Mouse (Mus musculus): ENCODE results near the gene Foxr1. TPM values are rescaled to one million over a fixed set of nuclear protein-coding genes. Genes with fewer than 3 reads are reported as not detected.
A peak's percentile ranks its signal among the peaks of the same experiment; 100 is the strongest.

Foxr1 gene
- polyA plus RNA-seq, 1 experiment from 2014 or later, result not detected

DNA sequence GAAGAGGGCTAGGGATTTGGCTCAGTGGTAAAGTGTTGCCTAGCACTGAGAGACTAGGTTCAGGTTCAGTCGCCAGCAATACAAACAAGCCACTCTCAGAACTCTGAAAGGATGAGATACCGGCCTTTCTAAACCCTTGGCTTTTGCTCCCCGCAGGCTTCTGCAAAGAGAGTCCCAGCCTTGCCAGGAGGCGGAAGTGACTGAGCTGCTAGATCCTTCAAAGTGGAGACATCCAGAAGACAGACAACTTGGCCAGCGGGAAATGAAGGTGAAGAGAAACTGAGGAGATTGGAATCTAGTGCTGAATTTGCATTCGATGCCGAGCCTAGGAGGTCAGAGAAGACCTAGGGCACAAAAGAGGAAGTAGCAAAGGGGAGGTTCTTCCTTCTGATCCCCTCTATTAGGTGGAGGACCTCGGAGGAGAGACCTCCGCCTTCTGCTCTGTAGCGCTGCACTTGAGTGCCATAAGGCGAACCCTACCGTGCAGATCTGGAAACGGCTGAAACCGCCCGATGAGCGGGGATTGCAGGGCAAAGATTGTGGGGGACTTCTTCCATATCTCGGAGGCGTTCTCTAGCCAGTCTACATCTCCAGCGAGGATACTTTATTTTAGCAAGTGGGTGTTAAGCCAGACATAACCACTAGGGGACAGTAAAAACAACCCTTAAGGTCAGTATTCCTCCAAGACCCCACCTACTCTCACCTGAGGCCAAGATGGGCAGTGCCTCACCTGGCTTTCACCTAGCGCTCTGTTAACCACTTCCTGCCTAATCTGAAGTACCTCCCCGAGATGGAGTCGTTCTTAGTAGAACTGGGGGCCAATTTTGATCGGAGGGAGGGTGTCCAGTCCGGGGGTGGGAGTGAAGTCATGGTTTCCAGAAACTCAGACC, 36.6 kb upstream of the Foxr1 start:
- no peaks in the 10 kb centered on the region for H3K36me3 ChIP-seq (ENCODE audit: insufficient read depth, low read length)
- TF ChIP-seq CTCF (IDR thresholded peaks at IDR 0.05; ENCODE audit: low read depth), result peak; percentile 94
- peak overlapping the region; percentile 98 for H3K4me2 ChIP-seq (ENCODE audit: low read length)
- no peaks in the 10 kb centered on the region for H3K9me3 ChIP-seq (replicated peaks; ENCODE audit: low read length)
- peak overlapping the region; percentile 75 for H3K9ac ChIP-seq (ENCODE audit: low read depth, low read length)
- WGBS, result 6% methylated on average over 24 of the region's 24 CpGs
- H3K4me3 ChIP-seq (replicated peaks; ENCODE audit: low read depth, low read length), result peak overlapping the region; percentile 80
- ATAC-seq (replicated peaks; ENCODE audit: low FRiP score, low read depth) (peak; percentile 8; the same call in 1 of the 2 replicates), DNase-seq (ENCODE audit: low spot score) (peak; percentile 90)
- no peaks in the 10 kb centered on the region for H3K27me3 ChIP-seq (ENCODE audit: insufficient read depth, low read length)
- H3K27ac ChIP-seq, result peak overlapping the region; percentile 97
- peaks cover 5% of the 10 kb centered on the region; the same call in 1 of the 2 replicates for H3K4me1 ChIP-seq (replicated peaks; ENCODE audit: insufficient read depth, low read length)

DNA sequence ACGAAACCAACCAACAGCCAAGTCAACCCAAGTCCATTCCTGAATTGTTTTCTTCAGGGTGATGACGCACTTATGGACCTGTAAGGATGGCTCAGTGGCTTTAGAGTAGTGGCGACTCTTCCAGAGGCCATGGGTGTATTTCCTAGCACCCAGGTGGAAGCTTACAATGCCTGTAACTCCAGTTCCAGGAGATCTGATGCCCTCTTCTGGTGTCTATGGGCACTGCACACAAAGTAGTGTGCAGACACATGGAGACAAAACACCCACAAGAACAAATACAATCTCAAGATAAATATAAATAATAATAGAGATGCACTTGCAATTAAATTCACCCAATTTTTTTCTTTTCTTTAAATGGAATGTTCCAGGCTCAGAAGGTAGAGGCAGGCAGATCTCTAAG, 35.0 kb upstream of the Foxr1 start:
- no peak for ATAC-seq (replicated peaks; ENCODE audit: low FRiP score, low read depth)
- no peaks in the 10 kb centered on the region for H3K9me3 ChIP-seq (replicated peaks; ENCODE audit: low read length)
- H3K4me2 ChIP-seq (ENCODE audit: low read length), result no peak overlapping the region
- H3K27me3 ChIP-seq (ENCODE audit: insufficient read depth, low read length), result no peaks in the 10 kb centered on the region
- H3K27ac ChIP-seq, result no peak overlapping the region
- no peak for DNase-seq (ENCODE audit: low spot score)
- no peak overlapping the region for H3K9ac ChIP-seq (ENCODE audit: low read depth, low read length)
- WGBS, result 93% methylated on average over 3 of the region's 3 CpGs
- peaks cover 5% of the 10 kb centered on the region; the same call in 1 of the 2 replicates for H3K4me1 ChIP-seq (replicated peaks; ENCODE audit: insufficient read depth, low read length)
- TF ChIP-seq CTCF (IDR thresholded peaks at IDR 0.05; ENCODE audit: low read depth), result peak; percentile 45
- H3K4me3 ChIP-seq (replicated peaks; ENCODE audit: low read depth, low read length), result no peak overlapping the region
- no peaks in the 10 kb centered on the region for H3K36me3 ChIP-seq (ENCODE audit: insufficient read depth, low read length)

DNA sequence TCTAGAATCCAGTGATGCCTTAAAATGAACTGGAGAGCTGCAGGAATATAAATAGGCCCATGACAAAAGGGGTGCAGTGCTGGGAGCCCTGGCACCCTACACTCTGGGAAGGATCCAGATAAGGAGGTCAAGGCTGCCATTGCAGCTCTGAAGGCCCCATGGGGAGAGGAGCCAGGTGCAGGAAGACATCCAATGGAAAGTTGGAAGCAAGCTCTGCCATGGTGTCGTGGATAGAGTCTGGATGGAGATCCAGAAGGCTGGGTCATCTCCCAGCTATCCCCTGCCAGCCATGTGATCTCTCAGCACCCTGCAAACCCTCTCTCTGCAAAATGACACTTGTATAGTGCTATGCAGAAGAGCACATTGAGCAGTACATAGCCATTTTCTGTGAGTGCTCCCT, 33.4 kb upstream of the Foxr1 start:
- Histone ChIP-seq H3K27me3 (ENCODE audit: insufficient read depth, low read length) (no peaks in the 10 kb centered on the region), H3K4me3 (replicated peaks; ENCODE audit: low read depth, low read length) (no peak overlapping the region), H3K9ac (ENCODE audit: low read depth, low read length) (no peak overlapping the region), H3K9me3 (replicated peaks; ENCODE audit: low read length) (no peaks in the 10 kb centered on the region), H3K4me2 (ENCODE audit: low read length) (no peak overlapping the region), H3K36me3 (ENCODE audit: insufficient read depth, low read length) (no peaks in the 10 kb centered on the region), H3K27ac (no peak overlapping the region), H3K4me1 (replicated peaks; ENCODE audit: insufficient read depth, low read length) (peaks cover 5% of the 10 kb centered on the region; the same call in 1 of the 2 replicates)
- no peak for DNase-seq (ENCODE audit: low spot score)
- no peak for TF ChIP-seq CTCF (IDR thresholded peaks at IDR 0.05; ENCODE audit: low read depth)
- WGBS, result 50% methylated on average over 1 of the region's 1 CpGs
- ATAC-seq (replicated peaks; ENCODE audit: low FRiP score, low read depth), result no peak

DNA sequence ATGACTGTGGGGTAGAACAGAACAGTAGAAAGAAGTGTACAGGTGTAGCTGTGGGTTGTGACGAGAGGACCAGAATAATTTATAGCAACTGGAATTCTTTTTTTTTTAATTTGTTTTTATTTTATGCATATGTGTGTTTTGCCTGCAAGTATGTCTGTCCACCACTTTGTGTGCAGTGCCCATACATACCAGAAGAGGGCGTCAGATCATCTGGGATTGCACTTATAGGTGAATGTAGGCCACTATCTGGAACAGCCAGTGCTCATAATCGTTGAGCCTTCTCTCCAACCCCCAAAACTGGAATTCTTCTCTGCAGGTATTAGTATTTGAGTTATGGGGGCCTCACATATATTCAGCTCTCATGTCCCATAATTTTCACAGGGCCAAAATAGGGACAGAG, 32.2 kb upstream of the Foxr1 start:
- no peaks in the 10 kb centered on the region for H3K9me3 ChIP-seq (replicated peaks; ENCODE audit: low read length)
- no peak for DNase-seq (ENCODE audit: low spot score)
- H3K36me3 ChIP-seq (ENCODE audit: insufficient read depth, low read length), result no peaks in the 10 kb centered on the region
- H3K4me2 ChIP-seq (ENCODE audit: low read length), result no peak overlapping the region
- no peak overlapping the region for H3K4me3 ChIP-seq (replicated peaks; ENCODE audit: low read depth, low read length)
- ATAC-seq (replicated peaks; ENCODE audit: low FRiP score, low read depth), result no peak
- 64% methylated on average over 3 of the region's 3 CpGs for WGBS
- H3K9ac ChIP-seq (ENCODE audit: low read depth, low read length), result no peak overlapping the region
- peak; percentile 44 for TF ChIP-seq CTCF (IDR thresholded peaks at IDR 0.05; ENCODE audit: low read depth)
- H3K27ac ChIP-seq, result no peak overlapping the region
- H3K27me3 ChIP-seq (ENCODE audit: insufficient read depth, low read length), result no peaks in the 10 kb centered on the region
- H3K4me1 ChIP-seq (replicated peaks; ENCODE audit: insufficient read depth, low read length), result peaks cover 5% of the 10 kb centered on the region; the same call in 1 of the 2 replicates

DNA sequence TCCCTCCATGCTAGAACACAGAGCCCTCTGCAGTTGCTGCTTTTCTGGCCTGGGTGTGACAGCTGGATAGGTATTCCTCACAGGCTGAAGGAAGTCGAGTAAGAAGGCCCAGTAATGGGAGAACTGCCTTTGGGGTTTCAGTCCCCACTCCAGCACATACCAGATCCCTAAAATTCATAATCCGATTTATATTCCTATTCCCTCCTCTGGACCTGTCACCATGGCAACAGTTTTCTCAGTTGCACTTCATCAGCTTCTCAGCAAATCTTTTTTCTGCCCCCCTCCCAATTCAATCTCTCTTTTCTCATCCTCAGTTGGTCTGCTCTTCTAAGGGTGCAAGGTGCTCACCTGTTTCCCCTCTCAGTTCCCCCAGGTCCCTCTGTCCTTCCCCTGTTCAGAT, 27.9 kb upstream of the Foxr1 start:
- H3K9ac ChIP-seq (ENCODE audit: low read depth, low read length), result no peak overlapping the region
- no peak overlapping the region for H3K27ac ChIP-seq
- no peaks in the 10 kb centered on the region for H3K9me3 ChIP-seq (replicated peaks; ENCODE audit: low read length)
- 66% methylated on average over 2 of the region's 2 CpGs for WGBS
- no peaks in the 10 kb centered on the region for H3K27me3 ChIP-seq (ENCODE audit: insufficient read depth, low read length)
- H3K4me1 ChIP-seq (replicated peaks; ENCODE audit: insufficient read depth, low read length), result no peaks in the 10 kb centered on the region
- TF ChIP-seq CTCF (IDR thresholded peaks at IDR 0.05; ENCODE audit: low read depth), result no peak
- DNase-seq (ENCODE audit: low spot score), result no peak
- H3K36me3 ChIP-seq (ENCODE audit: insufficient read depth, low read length), result no peaks in the 10 kb centered on the region
- ATAC-seq (replicated peaks; ENCODE audit: low FRiP score, low read depth), result no peak
- H3K4me2 ChIP-seq (ENCODE audit: low read length), result no peak overlapping the region
- no peak overlapping the region for H3K4me3 ChIP-seq (replicated peaks; ENCODE audit: low read depth, low read length)

DNA sequence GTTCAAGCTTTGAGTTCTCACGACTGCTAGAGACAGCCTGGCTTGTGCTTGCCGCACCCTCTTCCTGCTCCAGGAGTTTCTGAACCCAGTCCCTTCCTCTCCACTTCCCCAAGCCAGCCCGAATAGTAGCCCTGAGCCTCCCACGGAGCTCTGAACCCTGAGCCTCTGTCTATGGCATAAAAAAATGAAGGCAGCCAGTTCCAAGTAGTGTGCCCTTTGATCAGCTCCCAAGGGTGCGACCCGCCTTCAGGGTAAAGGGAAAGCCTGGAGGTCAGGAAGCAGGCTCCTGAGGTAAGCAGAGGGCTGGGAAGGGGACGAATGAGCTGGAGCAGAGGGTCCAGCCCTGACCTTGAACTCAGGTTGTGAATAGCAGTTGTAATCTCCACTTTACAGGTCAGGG, 27.3 kb upstream of the Foxr1 start:
- WGBS, result 38% methylated on average over 7 of the region's 7 CpGs

More for the DNA sequence above, 27.3 kb upstream of the Foxr1 start:
- no peak for ATAC-seq (replicated peaks; ENCODE audit: low FRiP score, low read depth)
- Histone ChIP-seq H3K36me3 (ENCODE audit: insufficient read depth, low read length) (no peaks in the 10 kb centered on the region), H3K27ac (no peak overlapping the region), H3K4me2 (ENCODE audit: low read length) (no peak overlapping the region), H3K9me3 (replicated peaks; ENCODE audit: low read length) (no peaks in the 10 kb centered on the region), H3K4me3 (replicated peaks; ENCODE audit: low read depth, low read length) (no peak overlapping the region), H3K9ac (ENCODE audit: low read depth, low read length) (no peak overlapping the region), H3K27me3 (ENCODE audit: insufficient read depth, low read length) (no peaks in the 10 kb centered on the region), H3K4me1 (replicated peaks; ENCODE audit: insufficient read depth, low read length) (no peaks in the 10 kb centered on the region)
- no peak for TF ChIP-seq CTCF (IDR thresholded peaks at IDR 0.05; ENCODE audit: low read depth)
- no peak for DNase-seq (ENCODE audit: low spot score)

All from kidney, postnatal 0 days (tissue).